Mouse (Mus musculus): ENCODE results near the gene Wdsub1. TPM values are rescaled to one million over a fixed set of nuclear protein-coding genes. Genes with fewer than 3 reads are reported as not detected.

Wdsub1 gene
- total RNA-seq, 1 experiment: 20.7 TPM

GRCm38 (mm10) chr2:59824289-59824688, 58.1 kb downstream of the Wdsub1 start:
- Histone ChIP-seq H3K9ac (ENCODE audit: insufficient read depth, low read depth, low read length, poor library complexity, severe bottlenecking) (no peak overlapping the region), H3K27ac (ENCODE audit: insufficient read depth, low read depth, low read length, poor library complexity, severe bottlenecking) (no peak overlapping the region), H3K4me1 (ENCODE audit: control insufficient read depth in 2 of 2, insufficient read depth in 2 of 2, low read length in 2 of 2, poor library complexity in 1 of 2) (no peaks in the 10 kb centered on the region), H3K9me3 (ENCODE audit: control insufficient read depth, insufficient read depth, low read depth, low read length) (no peaks in the 10 kb centered on the region), H3K4me3 (ENCODE audit: insufficient read depth in 1 of 2, low read depth in 1 of 2, low read length in 2 of 2, poor library complexity in 1 of 2, severe bottlenecking in 1 of 2) (no peak overlapping the region), H3K36me3 (ENCODE audit: control insufficient read depth, insufficient read depth, low read length, poor library complexity, severe bottlenecking) (peaks cover 43% of the 10 kb centered on the region)
- DNase-seq (ENCODE audit: low read depth, low spot score): no peak
- TF ChIP-seq HCFC1 (IDR thresholded peaks at IDR 0.05; ENCODE audit: borderline replicate concordance, insufficient read depth, low read length) (no peak), ZNF384 (IDR thresholded peaks at IDR 0.05; ENCODE audit: low read depth, low read length) (no peak), ZC3H11A (IDR thresholded peaks at IDR 0.05; ENCODE audit: borderline replicate concordance, low read depth, low read length) (no peak), MAFK (IDR thresholded peaks at IDR 0.05; ENCODE audit: insufficient read depth, low read depth, low read length) (no peak), CHD2 (IDR thresholded peaks at IDR 0.05; ENCODE audit: low read depth, low read length) (no peak)
- in situ Hi-C loops (cut with MboI; ENCODE audit: low sequenced_read_pairs in 2 of 2, unreplicated experiment in 2 of 2): no loop called here

GRCm38 (mm10) chr2:59821044-59821443, 61.3 kb downstream of the Wdsub1 start:
- Histone ChIP-seq H3K27ac (ENCODE audit: insufficient read depth, low read depth, low read length, poor library complexity, severe bottlenecking) (no peak overlapping the region), H3K4me1 (ENCODE audit: control insufficient read depth in 2 of 2, insufficient read depth in 2 of 2, low read length in 2 of 2, poor library complexity in 1 of 2) (no peaks in the 10 kb centered on the region), H3K4me3 (ENCODE audit: insufficient read depth in 1 of 2, low read depth in 1 of 2, low read length in 2 of 2, poor library complexity in 1 of 2, severe bottlenecking in 1 of 2) (no peak overlapping the region), H3K9ac (ENCODE audit: insufficient read depth, low read depth, low read length, poor library complexity, severe bottlenecking) (no peak overlapping the region), H3K9me3 (ENCODE audit: control insufficient read depth, insufficient read depth, low read depth, low read length) (no peaks in the 10 kb centered on the region), H3K36me3 (ENCODE audit: control insufficient read depth, insufficient read depth, low read length, poor library complexity, severe bottlenecking) (peaks cover 51% of the 10 kb centered on the region)
- no peak for TF ChIP-seq MAFK (IDR thresholded peaks at IDR 0.05; ENCODE audit: insufficient read depth, low read depth, low read length)
- TF ChIP-seq ZNF384 (IDR thresholded peaks at IDR 0.05; ENCODE audit: low read depth, low read length): no peak
- TF ChIP-seq HCFC1 (IDR thresholded peaks at IDR 0.05; ENCODE audit: borderline replicate concordance, insufficient read depth, low read length): no peak
- in situ Hi-C loops (cut with MboI; ENCODE audit: low sequenced_read_pairs in 2 of 2, unreplicated experiment in 2 of 2): no loop called here
- DNase-seq (ENCODE audit: low read depth, low spot score): no peak

- Histone ChIP-seq H3K36me3 (ENCODE audit: control insufficient read depth, insufficient read depth, low read length, poor library complexity, severe bottlenecking) (peaks cover 56% of the 10 kb centered on the region), H3K9ac (ENCODE audit: insufficient read depth, low read depth, low read length, poor library complexity, severe bottlenecking) (no peak overlapping the region), H3K27ac (ENCODE audit: insufficient read depth, low read depth, low read length, poor library complexity, severe bottlenecking) (no peak overlapping the region), H3K4me1 (ENCODE audit: control insufficient read depth in 2 of 2, insufficient read depth in 2 of 2, low read length in 2 of 2, poor library complexity in 1 of 2) (no peaks in the 10 kb centered on the region), H3K4me3 (ENCODE audit: insufficient read depth in 1 of 2, low read depth in 1 of 2, low read length in 2 of 2, poor library complexity in 1 of 2, severe bottlenecking in 1 of 2) (no peak overlapping the region), H3K9me3 (ENCODE audit: control insufficient read depth, insufficient read depth, low read depth, low read length) (no peaks in the 10 kb centered on the region)
- in situ Hi-C loops (cut with MboI; ENCODE audit: low sequenced_read_pairs in 2 of 2, unreplicated experiment in 2 of 2): no loop called here
- no peak for DNase-seq (ENCODE audit: low read depth, low spot score)
- TF ChIP-seq CHD2 (IDR thresholded peaks at IDR 0.05; ENCODE audit: low read depth, low read length): no peak
- TF ChIP-seq ZNF384 (IDR thresholded peaks at IDR 0.05; ENCODE audit: low read depth, low read length): no peak
- TF ChIP-seq HCFC1 (IDR thresholded peaks at IDR 0.05; ENCODE audit: borderline replicate concordance, insufficient read depth, low read length): no peak
- TF ChIP-seq MAFK (IDR thresholded peaks at IDR 0.05; ENCODE audit: insufficient read depth, low read depth, low read length): no peak
- TF ChIP-seq ZC3H11A (IDR thresholded peaks at IDR 0.05; ENCODE audit: borderline replicate concordance, low read depth, low read length): no peak
Observed at GRCm38 (mm10) chr2:59820088-59820487, 62.3 kb downstream of the Wdsub1 start.

- in situ Hi-C loops (cut with MboI; ENCODE audit: low sequenced_read_pairs in 2 of 2, unreplicated experiment in 2 of 2): no loop called here
- H3K36me3 ChIP-seq (ENCODE audit: control insufficient read depth, insufficient read depth, low read length, poor library complexity, severe bottlenecking): peaks cover 55% of the 10 kb centered on the region
- H3K4me1 ChIP-seq (ENCODE audit: control insufficient read depth in 2 of 2, insufficient read depth in 2 of 2, low read length in 2 of 2, poor library complexity in 1 of 2): no peaks in the 10 kb centered on the region
- H3K27ac ChIP-seq (ENCODE audit: insufficient read depth, low read depth, low read length, poor library complexity, severe bottlenecking): no peak overlapping the region
- no peak overlapping the region for H3K9ac ChIP-seq (ENCODE audit: insufficient read depth, low read depth, low read length, poor library complexity, severe bottlenecking)
- H3K9me3 ChIP-seq (ENCODE audit: control insufficient read depth, insufficient read depth, low read depth, low read length): no peaks in the 10 kb centered on the region
- TF ChIP-seq HCFC1 (IDR thresholded peaks at IDR 0.05; ENCODE audit: borderline replicate concordance, insufficient read depth, low read length): no peak
- no peak for TF ChIP-seq CHD2 (IDR thresholded peaks at IDR 0.05; ENCODE audit: low read depth, low read length)
- no peak for TF ChIP-seq ZNF384 (IDR thresholded peaks at IDR 0.05; ENCODE audit: low read depth, low read length)
- TF ChIP-seq MAFK (IDR thresholded peaks at IDR 0.05; ENCODE audit: insufficient read depth, low read depth, low read length): no peak
- no peak overlapping the region for H3K4me3 ChIP-seq (ENCODE audit: insufficient read depth in 1 of 2, low read depth in 1 of 2, low read length in 2 of 2, poor library complexity in 1 of 2, severe bottlenecking in 1 of 2)
- no peak for DNase-seq (ENCODE audit: low read depth, low spot score)
Observed at GRCm38 (mm10) chr2:59819415-59819814, 63.0 kb downstream of the Wdsub1 start.

GRCm38 (mm10) chr2:59818663-59819062, 63.7 kb downstream of the Wdsub1 start:
- no peak for DNase-seq (ENCODE audit: low read depth, low spot score)
- in situ Hi-C loops (cut with MboI; ENCODE audit: low sequenced_read_pairs in 2 of 2, unreplicated experiment in 2 of 2): no loop called here
- Histone ChIP-seq H3K9ac (ENCODE audit: insufficient read depth, low read depth, low read length, poor library complexity, severe bottlenecking) (no peak overlapping the region), H3K4me1 (ENCODE audit: control insufficient read depth in 2 of 2, insufficient read depth in 2 of 2, low read length in 2 of 2, poor library complexity in 1 of 2) (no peaks in the 10 kb centered on the region), H3K9me3 (ENCODE audit: control insufficient read depth, insufficient read depth, low read depth, low read length) (no peaks in the 10 kb centered on the region), H3K27ac (ENCODE audit: insufficient read depth, low read depth, low read length, poor library complexity, severe bottlenecking) (no peak overlapping the region), H3K4me3 (ENCODE audit: insufficient read depth in 1 of 2, low read depth in 1 of 2, low read length in 2 of 2, poor library complexity in 1 of 2, severe bottlenecking in 1 of 2) (no peak overlapping the region), H3K36me3 (ENCODE audit: control insufficient read depth, insufficient read depth, low read length, poor library complexity, severe bottlenecking) (peaks cover 50% of the 10 kb centered on the region)
- no peak for TF ChIP-seq ZC3H11A (IDR thresholded peaks at IDR 0.05; ENCODE audit: borderline replicate concordance, low read depth, low read length)
- no peak for TF ChIP-seq ZNF384 (IDR thresholded peaks at IDR 0.05; ENCODE audit: low read depth, low read length)
- TF ChIP-seq HCFC1 (IDR thresholded peaks at IDR 0.05; ENCODE audit: borderline replicate concordance, insufficient read depth, low read length): no peak
- no peak for TF ChIP-seq CHD2 (IDR thresholded peaks at IDR 0.05; ENCODE audit: low read depth, low read length)
- TF ChIP-seq MAFK (IDR thresholded peaks at IDR 0.05; ENCODE audit: insufficient read depth, low read depth, low read length): no peak

Measured in ES-E14 (cell line).